Mouse (Mus musculus): ENCODE results near the gene Pla2g6.

- TF ChIP-seq EP300 (IDR thresholded peaks at IDR 0.05; ENCODE audit: low read depth) (no peak), CTCF (IDR thresholded peaks at IDR 0.05; ENCODE audit: low read depth) (no peak)
Observed at GRCm38 (mm10) chr15:79263726-79264125, 64.5 kb downstream of the Pla2g6 start.
